Mouse (Mus musculus): ENCODE data around the gene Elp4.

Elp4 gene

GRCm38 (mm10) chr2:105683771-105684410 is 220.5 kb downstream of the Elp4 start:
- DNase-seq (ENCODE audit: extremely low read depth, low read depth), result no peak

- DNase-seq (ENCODE audit: extremely low read depth, low read depth), result no peak
Observed at GRCm38 (mm10) chr2:105682634-105683351, 221.6 kb downstream of the Elp4 start.

- no peak for DNase-seq (ENCODE audit: extremely low read depth, low read depth)
Observed at GRCm38 (mm10) chr2:105682011-105682501, 222.3 kb downstream of the Elp4 start.

- no peak for DNase-seq (ENCODE audit: extremely low read depth, low read depth)
Observed at GRCm38 (mm10) chr2:105680999-105681710, 223.2 kb downstream of the Elp4 start.

GRCm38 (mm10) chr2:105680146-105680998 is 224.0 kb downstream of the Elp4 start:
- no peak for DNase-seq (ENCODE audit: extremely low read depth, low read depth)

GRCm38 (mm10) chr2:105679331-105679730 is 225.0 kb downstream of the Elp4 start:
- no peak for DNase-seq (ENCODE audit: extremely low read depth, low read depth)

GRCm38 (mm10) chr2:105678880-105679321 is 225.5 kb downstream of the Elp4 start:
- DNase-seq (ENCODE audit: extremely low read depth, low read depth), result peak; percentile 33

- DNase-seq (ENCODE audit: extremely low read depth, low read depth), result peak; percentile 61
Observed at GRCm38 (mm10) chr2:105678306-105678705, 226.1 kb downstream of the Elp4 start.

GRCm38 (mm10) chr2:105677434-105678105 is 226.8 kb downstream of the Elp4 start:
- peak; percentile 75 for DNase-seq (ENCODE audit: extremely low read depth, low read depth)

- peak; percentile 23 for DNase-seq (ENCODE audit: extremely low read depth, low read depth)
Observed at GRCm38 (mm10) chr2:105676909-105677433, 227.4 kb downstream of the Elp4 start.

GRCm38 (mm10) chr2:105676080-105676908 is 228.1 kb downstream of the Elp4 start:
- peak; percentile 30 for DNase-seq (ENCODE audit: extremely low read depth, low read depth)

- no peak for DNase-seq (ENCODE audit: extremely low read depth, low read depth)
Observed at GRCm38 (mm10) chr2:105675730-105676079, 228.7 kb downstream of the Elp4 start.

- peak; percentile 98 for DNase-seq (ENCODE audit: extremely low read depth, low read depth)
Observed at GRCm38 (mm10) chr2:105674875-105675729, 229.3 kb downstream of the Elp4 start.

GRCm38 (mm10) chr2:105674061-105674874 is 230.1 kb downstream of the Elp4 start:
- peak; percentile 15 for DNase-seq (ENCODE audit: extremely low read depth, low read depth)

GRCm38 (mm10) chr2:105673631-105674060 is 230.7 kb downstream of the Elp4 start:
- no peak for DNase-seq (ENCODE audit: extremely low read depth, low read depth)

- no peak for DNase-seq (ENCODE audit: extremely low read depth, low read depth)
Observed at GRCm38 (mm10) chr2:105673054-105673453, 231.3 kb downstream of the Elp4 start.

- no peak for DNase-seq (ENCODE audit: extremely low read depth, low read depth)
Observed at GRCm38 (mm10) chr2:105672596-105672960, 231.8 kb downstream of the Elp4 start.

All from MEL-GATA-1-ER (cell line).